Mouse (Mus musculus): ENCODE measurements around the gene Abcb9. TPM values are rescaled to one million over a fixed set of nuclear protein-coding genes. Genes with fewer than 3 reads are reported as not detected.

The Abcb9 gene
- polyA plus RNA-seq, 1 experiment from 2014 or later = 0.54 TPM

Other genes starting within 250 kb of the Abcb9 start
- gene Hcar2, start 230.3 kb downstream of the Abcb9 start, polyA plus RNA-seq (2016; fragmentation: Nextera tagmentation; extraction: Ambion mirVana) = not detected in 2 replicates
- not detected in 2 replicates for gene Hcar1, start 215.8 kb downstream of the Abcb9 start, polyA plus RNA-seq (2016; fragmentation: Nextera tagmentation; extraction: Ambion mirVana)
- gene Denr, start 188.6 kb downstream of the Abcb9 start, polyA plus RNA-seq (2016; fragmentation: Nextera tagmentation; extraction: Ambion mirVana) = 159 and 186 TPM in 2 replicates
- 1.9 and 3.4 TPM in 2 replicates for gene Gm43518, start 168.4 kb downstream of the Abcb9 start, polyA plus RNA-seq (2016; fragmentation: Nextera tagmentation; extraction: Ambion mirVana)
- gene Ccdc62, start 165.1 kb downstream of the Abcb9 start, polyA plus RNA-seq (2016; fragmentation: Nextera tagmentation; extraction: Ambion mirVana) = 4.7 and 5.7 TPM in 2 replicates
- gene Hip1r, start 122.2 kb downstream of the Abcb9 start, polyA plus RNA-seq (2016; fragmentation: Nextera tagmentation; extraction: Ambion mirVana) = 6.6 and 9.2 TPM in 2 replicates
- 58.1 and 69.2 TPM in 2 replicates for gene Vps37b, start 63.5 kb downstream of the Abcb9 start, polyA plus RNA-seq (2016; fragmentation: Nextera tagmentation; extraction: Ambion mirVana)
- 18.1 TPM in 2 replicates for gene Ogfod2, start 16.5 kb upstream of the Abcb9 start, polyA plus RNA-seq (2016; fragmentation: Nextera tagmentation; extraction: Ambion mirVana)
- gene Arl6ip4, start 20.3 kb upstream of the Abcb9 start, polyA plus RNA-seq (2016; fragmentation: Nextera tagmentation; extraction: Ambion mirVana) = 123 and 132 TPM in 2 replicates
- 2.9 and 4.0 TPM in 2 replicates for gene Pitpnm2, start 154.0 kb upstream of the Abcb9 start, polyA plus RNA-seq (2016; fragmentation: Nextera tagmentation; extraction: Ambion mirVana)
- 16.2 and 18.5 TPM in 2 replicates for gene Mphosph9, start 232.2 kb upstream of the Abcb9 start, polyA plus RNA-seq (2016; fragmentation: Nextera tagmentation; extraction: Ambion mirVana)
- gene 2810006K23Rik, start 232.3 kb upstream of the Abcb9 start, polyA plus RNA-seq (2016; fragmentation: Nextera tagmentation; extraction: Ambion mirVana) = 27.8 and 30.2 TPM in 2 replicates